Mouse (Mus musculus) neural tube, embryonic 14.5 days (tissue): ENCODE measurements around the gene Gm9048. TPM values are rescaled to one million over a fixed set of nuclear protein-coding genes. Genes with fewer than 3 reads are reported as not detected.
"Not testable (repeated sequence)": the region's sequence is repeated elsewhere in the genome, so short reads cannot be mapped to it uniquely, and the experiment has no call there.

Source experiments
- ATAC-seq: fragments of 200-750 bp; cut with Nextera tagmentation; 2 replicates; pipeline ENCODE4 v1.8.0; 2017; ENCODE audit warnings: low read depth, mild to moderate bottlenecking, moderate TSS enrichment, moderate library complexity
- H3K27ac ChIP-seq: fragments of 300-500 bp; sonication (generic); 2 replicates; pipeline ENCODE4 v1.5.1; 2014; ENCODE audit warnings: low read depth, mild to moderate bottlenecking, control low read depth, low read length, moderate library complexity, mixed read lengths
- H3K27me3 ChIP-seq: fragments of 300-500 bp; sonication (generic); 2 replicates; pipeline ENCODE4 v1.6.1; 2014; ENCODE audit warnings: low read length; ENCODE audit not compliant: control insufficient read depth, insufficient read depth
- H3K36me3 ChIP-seq: fragments of 300-500 bp; sonication (generic); 2 replicates; pipeline ENCODE4 v1.6.1; 2014; ENCODE audit warnings: low read length, mixed read lengths; ENCODE audit not compliant: control insufficient read depth, insufficient read depth
- H3K4me1 ChIP-seq: fragments of 300-500 bp; sonication (generic); 2 replicates; pipeline ENCODE4 v1.6.1; 2014; ENCODE audit warnings: low read length; ENCODE audit not compliant: control insufficient read depth, insufficient read depth
- H3K4me2 ChIP-seq: fragments of 300-500 bp; sonication (generic); 2 replicates; pipeline ENCODE4 v1.6.1; 2014; ENCODE audit warnings: mild to moderate bottlenecking, low read depth, low read length, control low read depth
- H3K4me3 ChIP-seq: fragments of 300-500 bp; sonication (generic); 2 replicates; pipeline ENCODE4 v1.5.1; 2014; ENCODE audit warnings: low read depth, low read length, control low read depth, mixed read lengths
- H3K9ac ChIP-seq: fragments of 300-500 bp; sonication (generic); replicated peaks from 2 replicates; pipeline ENCODE4 v1.6.1; 2014; ENCODE audit warnings: low read depth, mild to moderate bottlenecking, control low read depth, low read length, mixed read lengths
- H3K9me3 ChIP-seq: fragments of 300-500 bp; sonication (generic); 2 replicates; pipeline ENCODE4 v1.6.1; 2016; ENCODE audit warnings: low read length; ENCODE audit not compliant: control insufficient read depth
- WGBS: fragments of 180-500 bp; shearing (Covaris S2); extraction: QIAGEN DNeasy Blood & Tissue Kit; methylation state at CpG from one replicate; pipeline ENCODE4 v1.1.7; 2014; 5-methylcytosine and 5-hydroxymethylcytosine counted together
- polyA plus RNA-seq: library from polyadenylated mRNA; unstranded; fragments of >200 nt; fragmentation: Nextera tagmentation; extraction: Ambion mirVana; gene quantifications from 2 replicates; pipeline ENCODE4 v1.2.1, GENCODE M21; 2014

Gm9048 gene
- not detected in 2 replicates for polyA plus RNA-seq

DNA sequence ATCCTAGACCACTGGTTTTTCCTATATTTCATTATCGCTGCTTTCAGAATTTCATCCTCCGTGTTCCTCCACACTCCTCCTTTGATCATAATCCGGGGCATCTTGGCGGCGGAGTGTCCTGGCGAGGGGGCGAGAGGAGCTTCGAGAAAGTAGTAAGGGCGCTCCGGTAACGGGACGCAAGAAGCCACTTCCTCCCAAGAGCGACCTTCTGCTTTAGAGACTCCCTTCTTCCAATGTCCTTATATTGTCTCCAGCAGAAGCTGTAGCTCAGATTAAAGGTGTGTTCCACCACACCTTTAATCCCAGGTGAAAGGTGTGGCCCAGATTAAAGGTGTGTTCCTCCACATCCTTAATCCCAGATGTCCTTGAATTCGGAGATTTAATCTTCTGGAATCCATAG lies at the start of gene Gm9048:
TSS of gene Gm9048 (minus strand) at position 101 of the 400 bp plus-strand sequence.
- ATAC-seq, H3K9me3 ChIP-seq, H3K4me2 ChIP-seq, H3K27ac ChIP-seq, H3K36me3 ChIP-seq, H3K9ac ChIP-seq, H3K4me1 ChIP-seq, H3K4me3 ChIP-seq, H3K27me3 ChIP-seq: not testable (repeated sequence)
- WGBS: 100% methylated on average over 1 of the region's 14 CpGs

DNA sequence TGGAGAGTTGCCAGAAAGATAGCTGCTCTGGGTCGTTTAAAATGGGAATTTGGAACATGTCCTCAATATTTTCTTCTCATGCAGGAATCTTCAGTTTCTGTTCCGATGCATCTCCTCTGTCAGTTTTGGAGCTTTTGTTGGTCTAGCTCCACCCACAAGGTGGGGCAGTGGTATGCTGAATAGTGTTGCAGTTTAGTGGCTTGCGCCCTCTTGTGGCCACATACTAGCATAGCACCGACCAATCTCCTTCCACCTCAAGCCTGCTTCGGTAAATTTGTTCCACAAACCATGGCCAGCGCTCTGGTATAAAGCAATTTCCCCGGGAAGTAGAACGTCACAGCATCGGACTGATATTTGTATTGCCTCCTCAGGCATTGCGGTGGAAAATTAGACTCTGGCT lies 22.0 kb upstream of the Gm9048 start:
- H3K27me3 ChIP-seq: no peaks in the 10 kb centered on the region
- H3K4me1 ChIP-seq: no peaks in the 10 kb centered on the region
- H3K36me3 ChIP-seq: no peaks in the 10 kb centered on the region
- H3K9me3 ChIP-seq: no peaks in the 10 kb centered on the region
- peak; percentile 96 for ATAC-seq
- H3K27ac ChIP-seq: no peak overlapping the region
- no peak overlapping the region for H3K9ac ChIP-seq
- no peak overlapping the region for H3K4me3 ChIP-seq
- WGBS: 6% methylated on average over 10 of the region's 10 CpGs
- H3K4me2 ChIP-seq: peak overlapping the region; percentile 35

- Histone ChIP-seq H3K36me3 (no peaks in the 10 kb centered on the region), H3K9me3 (no peaks in the 10 kb centered on the region), H3K9ac (no peak overlapping the region), H3K27me3 (no peaks in the 10 kb centered on the region), H3K4me3 (no peak overlapping the region), H3K27ac (no peak overlapping the region), H3K4me1 (no peaks in the 10 kb centered on the region), H3K4me2 (no peak overlapping the region)
- ATAC-seq: no peak
- 93% methylated on average over 9 of the region's 9 CpGs for WGBS
Measured at GRCm38 (mm10) chr10:118369518-118369917, 21.0 kb upstream of the Gm9048 start.

- ATAC-seq, H3K4me3 ChIP-seq, H3K27me3 ChIP-seq, H3K4me2 ChIP-seq, H3K9ac ChIP-seq, H3K4me1 ChIP-seq, H3K9me3 ChIP-seq, H3K36me3 ChIP-seq, H3K27ac ChIP-seq: not testable (repeated sequence)
- WGBS: no CpG with 5 or more reads among the region's 11 CpGs
Measured at GRCm38 (mm10) chr10:118354005-118354404, 5.5 kb upstream of the Gm9048 start, which contains the start of gene Gm9049. TSS of gene Gm9049 (minus strand) at chr10:118354105.

- H3K36me3 ChIP-seq, H3K4me3 ChIP-seq, ATAC-seq, H3K9me3 ChIP-seq, H3K27me3 ChIP-seq, H3K4me2 ChIP-seq, H3K4me1 ChIP-seq, H3K27ac ChIP-seq, H3K9ac ChIP-seq: not testable (repeated sequence)
- no CpG with 5 or more reads among the region's 14 CpGs for WGBS
Measured at GRCm38 (mm10) chr10:118343155-118343554, 5.3 kb downstream of the Gm9048 start, which contains the start of gene Gm9046. TSS of gene Gm9046 (minus strand) at chr10:118343255.

- ATAC-seq, H3K4me3 ChIP-seq, H3K4me1 ChIP-seq, H3K27ac ChIP-seq, H3K36me3 ChIP-seq, H3K9me3 ChIP-seq, H3K4me2 ChIP-seq, H3K9ac ChIP-seq, H3K27me3 ChIP-seq: not testable (repeated sequence)
- WGBS: no CpG with 5 or more reads among the region's 14 CpGs
Measured at GRCm38 (mm10) chr10:118337731-118338130, 10.7 kb downstream of the Gm9048 start, which contains the start of gene Gm9045. TSS of gene Gm9045 (minus strand) at chr10:118337831.

DNA sequence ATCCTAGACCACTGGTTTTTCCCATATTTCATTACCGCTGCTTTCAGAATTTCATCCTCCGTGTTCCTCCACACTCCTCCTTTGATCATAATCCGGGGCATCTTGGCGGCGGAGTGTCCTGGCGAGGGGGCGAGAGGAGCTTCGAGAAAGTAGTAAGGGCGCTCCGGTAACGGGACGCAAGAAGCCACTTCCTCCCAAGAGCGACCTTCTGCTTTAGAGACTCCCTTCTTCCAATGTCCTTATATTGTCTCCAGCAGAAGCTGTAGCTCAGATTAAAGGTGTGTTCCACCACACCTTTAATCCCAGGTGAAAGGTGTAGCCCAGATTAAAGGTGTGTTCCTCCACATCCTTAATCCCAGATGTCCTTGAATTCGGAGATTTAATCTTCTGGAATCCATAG lies 16.2 kb downstream of the Gm9048 start, which contains the start of gene Gm9044:
TSS of gene Gm9044 (minus strand) at position 101 of the 400 bp plus-strand sequence.
- not testable (repeated sequence) for H3K27ac ChIP-seq, H3K9ac ChIP-seq, H3K4me1 ChIP-seq, H3K4me3 ChIP-seq, ATAC-seq, H3K36me3 ChIP-seq, H3K4me2 ChIP-seq, H3K27me3 ChIP-seq, H3K9me3 ChIP-seq
- WGBS: no CpG with 5 or more reads among the region's 14 CpGs

- not testable (repeated sequence) for H3K27me3 ChIP-seq, ATAC-seq, H3K4me3 ChIP-seq, H3K9ac ChIP-seq, H3K4me1 ChIP-seq, H3K36me3 ChIP-seq, H3K9me3 ChIP-seq, H3K4me2 ChIP-seq, H3K27ac ChIP-seq
- WGBS: no CpG with 5 or more reads among the region's 11 CpGs
Measured at GRCm38 (mm10) chr10:118326869-118327268, 21.6 kb downstream of the Gm9048 start, which contains the start of gene Gm9040. TSS of gene Gm9040 (minus strand) at chr10:118326969.

- Histone ChIP-seq H3K4me1 (no peaks in the 10 kb centered on the region), H3K9ac (no peak overlapping the region), H3K9me3 (no peaks in the 10 kb centered on the region), H3K4me2 (no peak overlapping the region), H3K27me3 (no peaks in the 10 kb centered on the region), H3K4me3 (no peak overlapping the region), H3K36me3 (no peaks in the 10 kb centered on the region), H3K27ac (no peak overlapping the region)
- WGBS: 88% methylated on average over 8 of the region's 8 CpGs
- no peak for ATAC-seq
Measured at GRCm38 (mm10) chr10:118319024-118319423, 29.5 kb downstream of the Gm9048 start.
